Mouse (Mus musculus) heart, postnatal 14 days (tissue): ENCODE data around the gene Dpep1. TPM values are rescaled to one million over a fixed set of nuclear protein-coding genes. Genes with fewer than 3 reads are reported as not detected.

ENCODE experiments used
- DNase-seq, 2 experiments: peaks; one replicate each; pipeline ENCODE4 v3.0.0; 2021 to 2022
- intact Hi-C: fragments of 180-260 bp; cut with DNase I; formaldehyde crosslinking; loops from one replicate; pipeline ENCODE4 v1.15.1; 2025
- total RNA-seq, 2 experiments: library from RNA; stranded (reverse); gene quantifications; 2 replicates each; pipeline ENCODE4 v1.2.3; 2021

Gene Dpep1
- total RNA-seq, 2 experiments from 2014 or later: 28.6 to 43.2 TPM

- intact Hi-C loops: no loop called here
- no peak for DNase-seq
Observed at GRCm38 (mm10) chr8:123242107-123242923, 56.3 kb downstream of the Dpep1 start.

DNA sequence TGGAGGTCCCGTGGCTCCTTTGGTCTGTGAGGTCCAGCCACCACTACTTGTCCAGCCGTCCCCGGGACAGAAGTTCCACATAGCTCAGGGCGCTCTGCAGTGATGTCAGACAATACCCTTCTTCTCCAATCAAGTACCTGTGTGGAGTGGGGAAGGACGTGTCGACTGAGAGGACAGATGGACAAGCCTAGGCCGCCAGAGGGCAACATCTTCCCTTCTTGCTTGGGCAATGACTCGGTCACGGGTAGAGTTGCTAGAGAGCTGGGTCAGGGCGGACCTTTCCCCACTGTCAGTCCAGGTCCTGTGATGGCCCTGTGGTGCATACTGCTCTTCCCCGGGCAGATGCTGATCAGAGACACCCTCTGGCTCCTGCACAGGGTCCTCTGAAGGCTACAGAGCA lies 57.0 kb downstream of the Dpep1 start:
- intact Hi-C loops: no loop called here

GRCm38 (mm10) chr8:123244382-123244781 lies 58.3 kb downstream of the Dpep1 start:
- no peak for DNase-seq
- intact Hi-C loops: no loop called here

More for the DNA sequence above, 57.0 kb downstream of the Dpep1 start:
- no peak for DNase-seq

- intact Hi-C loops: no loop called here
- no peak for DNase-seq
Observed at GRCm38 (mm10) chr8:123245543-123245942, 59.5 kb downstream of the Dpep1 start.

DNA sequence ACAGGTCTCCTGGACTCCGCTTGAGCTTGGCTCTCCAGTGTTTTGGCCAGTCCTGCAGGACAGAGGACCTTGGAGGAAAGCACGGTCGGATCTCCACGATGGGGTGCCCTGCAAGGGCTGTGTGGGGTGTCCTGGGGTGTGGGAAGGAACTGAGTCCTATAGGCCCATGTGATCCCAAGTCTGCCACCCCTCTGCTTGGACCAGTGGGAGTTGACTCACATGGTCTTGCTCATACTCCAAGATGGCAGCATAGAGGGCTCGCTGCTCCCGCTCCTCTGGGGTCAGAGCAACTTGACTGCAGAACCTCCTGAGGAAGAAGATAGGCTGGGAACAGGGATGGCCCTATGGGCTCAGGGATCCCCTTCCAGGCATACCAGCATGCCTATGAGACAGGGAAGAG lies 61.7 kb downstream of the Dpep1 start:
- no peak for DNase-seq
- intact Hi-C loops: no loop called here

DNA sequence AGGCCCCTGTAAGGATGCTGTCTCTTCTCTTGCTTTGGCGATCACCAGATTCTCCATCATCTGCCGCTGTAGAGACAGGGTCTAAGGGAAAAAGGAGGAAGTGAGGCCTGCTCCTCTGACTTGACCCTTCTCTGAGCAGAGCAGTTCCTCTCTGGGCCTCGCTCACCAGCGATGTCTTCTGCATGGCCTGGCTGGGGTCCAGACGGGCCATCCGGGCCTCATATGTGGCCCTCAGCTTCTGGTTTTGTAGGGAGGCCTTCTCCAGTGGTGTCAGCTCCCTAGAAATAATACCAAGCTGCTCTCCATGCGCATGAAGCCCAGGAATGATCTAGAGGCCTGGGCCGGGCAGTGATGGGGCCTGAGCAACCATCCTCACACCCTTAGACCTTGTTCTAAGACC lies 62.6 kb downstream of the Dpep1 start:
- no peak for DNase-seq
- intact Hi-C loops: no loop called here

DNA sequence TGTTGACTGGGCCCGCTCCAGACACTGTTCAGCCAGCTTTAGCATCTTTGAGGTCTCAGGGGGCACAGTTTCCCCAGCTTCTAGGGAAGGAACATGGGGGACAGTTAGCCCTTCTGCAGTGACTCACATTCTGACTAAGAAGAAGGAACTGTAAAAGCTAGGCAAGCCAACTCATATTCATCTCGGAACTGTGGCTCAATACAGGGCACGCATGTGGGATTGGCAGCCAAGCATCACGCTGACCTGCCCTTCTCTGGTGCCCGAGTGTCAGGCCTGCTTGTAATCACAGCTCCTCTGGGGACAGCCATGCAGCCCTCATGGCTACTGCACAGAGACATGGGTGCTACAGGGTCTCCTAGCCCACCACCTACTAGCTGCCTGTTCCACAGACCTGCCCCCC lies 64.9 kb downstream of the Dpep1 start:
- DNase-seq: no peak
- intact Hi-C loops: no loop called here

Other genes with a start within 250 kb of the Dpep1 start
- gene Ankrd11, start 144.0 kb upstream of the Dpep1 start, total RNA-seq: 10 to 100 TPM; 75.3 to 80.8 TPM
- 10 to 100 TPM; 75.5 to 76.9 TPM for gene Spg7, start 123.3 kb upstream of the Dpep1 start, total RNA-seq
- 100 to 1,000 TPM; 426 to 446 TPM for gene Rpl13, start 83.9 kb upstream of the Dpep1 start, total RNA-seq
- under 1 TPM; 0.31 to 0.39 TPM for gene Cpne7, start 68.9 kb upstream of the Dpep1 start, total RNA-seq
- 1 to 10 TPM; 1.2 to 2.1 TPM for gene Sult5a1, start 27.9 kb upstream of the Dpep1 start, total RNA-seq
- gene Chmp1a, start 26.5 kb downstream of the Dpep1 start, total RNA-seq: 10 to 100 TPM; 50.1 to 64.3 TPM
- gene Spata33, start 26.6 kb downstream of the Dpep1 start, total RNA-seq: 10 to 100 TPM; 38.4 to 45.7 TPM
- 10 to 100 TPM; 22.5 to 23.8 TPM for gene Cdk10, start 38.6 kb downstream of the Dpep1 start, total RNA-seq
- gene Spata2l, start 50.0 kb downstream of the Dpep1 start, total RNA-seq: 1 to 10 TPM; 6.5 to 6.9 TPM
- gene Zfp276, start 68.0 kb downstream of the Dpep1 start, total RNA-seq: 10 to 100 TPM; 15.7 to 16.6 TPM
- gene Vps9d1, start 68.1 kb downstream of the Dpep1 start, total RNA-seq: 10 to 100 TPM; 23.1 to 29.1 TPM
- 1 to 10 TPM; 2.1 to 5.4 TPM for gene Fanca, start 132.3 kb downstream of the Dpep1 start, total RNA-seq
- under 1 TPM; 0.24 to 0.32 TPM for gene Spire2, start 146.5 kb downstream of the Dpep1 start, total RNA-seq
- gene Tcf25, start 187.5 kb downstream of the Dpep1 start, total RNA-seq: 100 to 1,000 TPM; 136 to 149 TPM
- not detected for gene Mc1r, start 220.9 kb downstream of the Dpep1 start, total RNA-seq
- gene Tubb3, start 225.2 kb downstream of the Dpep1 start, total RNA-seq: under 1 TPM; 0.61 to 0.67 TPM
- 10 to 100 TPM; 45.8 to 50.8 TPM for gene Def8, start 237.3 kb downstream of the Dpep1 start, total RNA-seq